Mouse (Mus musculus) brain, embryonic 14.5 days (tissue): ENCODE measurements around the gene Gjc3.

Experiments
- CTCF ChIP-seq: fragments of 200-500 bp; IDR thresholded peaks from 2 replicates; pipeline ENCODE4 v1.5.1; 2012; ENCODE audit warnings: inconsistent platforms, mild to moderate bottlenecking, moderate library complexity, borderline replicate concordance; ENCODE audit not compliant: insufficient read depth, insufficient read length; ENCODE audit errors: extremely low read depth
- POLR2A ChIP-seq: fragments of 200-500 bp; IDR thresholded peaks from 2 replicates; pipeline ENCODE4 v1.6.1; 2012; ENCODE audit warnings: mild to moderate bottlenecking, inconsistent platforms, borderline replicate concordance; ENCODE audit not compliant: poor library complexity, insufficient read depth, insufficient read length, severe bottlenecking; ENCODE audit errors: extremely low read depth

DNA sequence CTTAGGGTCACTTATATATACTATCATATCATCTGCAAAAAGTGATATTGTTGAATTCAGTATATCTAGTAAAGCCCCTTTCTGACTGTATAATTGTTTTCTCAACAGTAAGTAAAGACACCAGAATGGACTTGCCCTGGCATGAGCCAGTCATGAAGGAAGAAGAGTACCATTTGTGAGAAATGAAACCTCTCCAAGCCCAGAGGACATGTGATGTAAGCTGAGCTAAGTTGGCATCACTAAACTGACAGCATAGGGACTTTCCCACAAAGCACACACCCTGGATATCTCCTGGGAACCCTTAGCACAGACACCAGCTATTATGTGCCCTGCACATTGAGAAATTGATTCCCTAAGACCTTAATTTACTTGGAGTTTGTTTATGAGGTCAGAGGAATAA lies 15.6 kb downstream of the Gjc3 start:
- TF ChIP-seq POLR2A (no peak), CTCF (no peak)
